Mouse (Mus musculus): ENCODE measurements around the gene Tent5c. TPM values are rescaled to one million over a fixed set of nuclear protein-coding genes. Genes with fewer than 3 reads are reported as not detected.

Tent5c gene
- polyA plus RNA-seq (2014; fragmentation: Illumina TruSeq; extraction: RNeasy Lipid Tissue Mini Kit (QIAGEN cat#74804); ENCODE audit: low read depth, low replicate concordance), result 15.8 TPM

GRCm38 (mm10) chr3:100489133-100490009 is at the start of gene Tent5c:
Tent5c (minus strand) TSS chr3:100489324.

Other genes starting within 250 kb of the Tent5c start
- gene Man1a2, start 196.2 kb upstream of the Tent5c start, polyA plus RNA-seq (2014; fragmentation: Illumina TruSeq; extraction: RNeasy Lipid Tissue Mini Kit (QIAGEN cat#74804); ENCODE audit: low read depth, low replicate concordance), result 116 TPM